Mouse (Mus musculus): ENCODE results near the gene Fgf3.

- TF ChIP-seq ZC3H11A (IDR thresholded peaks at IDR 0.05; ENCODE audit: low read depth, low read length), result no peak
- no peak for TF ChIP-seq MAFK (IDR thresholded peaks at IDR 0.05; ENCODE audit: insufficient replicate concordance, low read length)
- TF ChIP-seq POLR2A (IDR thresholded peaks at IDR 0.05; ENCODE audit: low read depth, low read length), result no peak
- TF ChIP-seq CTCF (conservative IDR thresholded peaks at IDR 0.05 in 1 of 2, IDR thresholded peaks at IDR 0.05 in 1 of 2; ENCODE audit: low read depth in 2 of 2, low read length in 2 of 2), result no peak
Measured at GRCm38 (mm10) chr7:144854966-144855365, 17.1 kb downstream of the Fgf3 start.
